Mouse (Mus musculus) CH12.LX (cell line): ENCODE measurements around the gene Pitpnm2. TPM values are rescaled to one million over a fixed set of nuclear protein-coding genes. Genes with fewer than 3 reads are reported as not detected.

ENCODE experiments used
- DNase-seq: peaks from one replicate; pipeline ENCODE4 v3.0.0-alpha.2; 2013; ENCODE audit errors: extremely low read depth
- H3K27ac ChIP-seq: 2 replicates; pipeline ENCODE4 v1.5.1; 2012; ENCODE audit warnings: low read depth, mild to moderate bottlenecking, control low read depth, moderate library complexity; ENCODE audit not compliant: insufficient read depth
- H3K27me3 ChIP-seq: replicated peaks from 2 replicates; pipeline ENCODE3; 2012; ENCODE audit warnings: inconsistent platforms
- H3K36me3 ChIP-seq, 2 experiments: replicated peaks in 1 of 2; 2 replicates each; pipeline versions ENCODE3 to v1.6.1; 2012; ENCODE audit warnings: inconsistent platforms in 1 of 2, low read length in 1 of 2, mild to moderate bottlenecking in 1 of 2, mixed read lengths in 1 of 2, moderate library complexity in 1 of 2; ENCODE audit not compliant: control insufficient read depth in 1 of 2, insufficient read depth in 1 of 2
- H3K4me1 ChIP-seq, 2 experiments: 2 replicates each; pipeline ENCODE4 v1.6.1; 2012; ENCODE audit warnings: inconsistent platforms in 1 of 2, moderate library complexity in 1 of 2; ENCODE audit not compliant: insufficient read depth in 2 of 2, control insufficient read depth in 1 of 2
- H3K4me2 ChIP-seq: 2 replicates; pipeline ENCODE4 v1.6.1; 2012; ENCODE audit warnings: low read depth, mild to moderate bottlenecking, control low read depth; ENCODE audit not compliant: poor library complexity, insufficient read depth, severe bottlenecking
- H3K4me3 ChIP-seq, 3 experiments: fragments of 150-350 bp in 1 of 3; sonication (generic) in 1 of 3; replicated peaks in 1 of 3; 2 replicates each; pipeline versions ENCODE3 to v1.5.1; 2011 to 2012; ENCODE audit warnings: low read depth in 2 of 3, low read length in 2 of 3, mild to moderate bottlenecking in 2 of 3, moderate library complexity in 2 of 3, control low read depth in 1 of 3, improper control_type of control experiment in 1 of 3, inconsistent platforms in 1 of 3, mixed read lengths in 1 of 3; ENCODE audit not compliant: poor library complexity in 1 of 3
- H3K79me2 ChIP-seq: replicated peaks from 2 replicates; pipeline ENCODE4 v1.6.1; 2012; ENCODE audit warnings: mild to moderate bottlenecking, moderate library complexity; ENCODE audit not compliant: control insufficient read depth, poor library complexity, insufficient read depth, severe bottlenecking; ENCODE audit errors: extremely low read depth
- H3K9ac ChIP-seq: 2 replicates; pipeline ENCODE4 v1.6.1; 2012; ENCODE audit warnings: low read depth, mild to moderate bottlenecking, control low read depth, moderate library complexity; ENCODE audit not compliant: insufficient read depth
- H3K9me3 ChIP-seq: replicated peaks from 2 replicates; pipeline ENCODE3; 2012; ENCODE audit warnings: low read length, inconsistent platforms, mixed read lengths
- CHD2 ChIP-seq: IDR thresholded peaks from 2 replicates; pipeline ENCODE4 v1.6.1; 2011; ENCODE audit warnings: low read length, improper control_type of control experiment
- CTCF ChIP-seq, 2 experiments: IDR thresholded peaks in 1 of 2; conservative IDR thresholded peaks in 1 of 2; 2 replicates each; pipeline ENCODE4 v1.5.1; 2011 to 2012; ENCODE audit warnings: low read depth in 2 of 2, low read length in 2 of 2, improper control_type of control experiment in 1 of 2, inconsistent platforms in 1 of 2, mild to moderate bottlenecking in 1 of 2, moderate library complexity in 1 of 2
- E2F4 ChIP-seq: IDR thresholded peaks from 2 replicates; pipeline ENCODE4 v1.6.1; 2011; ENCODE audit warnings: low read depth, low read length, improper control_type of control experiment; ENCODE audit not compliant: insufficient replicate concordance
- EP300 ChIP-seq: IDR thresholded peaks from 2 replicates; pipeline ENCODE4 v1.6.1; 2011; ENCODE audit warnings: low read length, improper control_type of control experiment
- ETS1 ChIP-seq: conservative IDR thresholded peaks from 2 replicates; pipeline ENCODE4 v1.6.1; 2012; ENCODE audit warnings: low read depth, mild to moderate bottlenecking, inconsistent platforms, low read length, improper control_type of control experiment, moderate library complexity
- JUND ChIP-seq: conservative IDR thresholded peaks from 2 replicates; pipeline ENCODE4 v1.6.1; 2011; ENCODE audit warnings: low read depth, low read length, improper control_type of control experiment
- MAFK ChIP-seq: IDR thresholded peaks from 2 replicates; pipeline ENCODE4 v1.6.1; 2011; ENCODE audit warnings: low read length, improper control_type of control experiment; ENCODE audit not compliant: insufficient replicate concordance
- MAX ChIP-seq: IDR thresholded peaks from 2 replicates; pipeline ENCODE4 v1.6.1; 2011; ENCODE audit warnings: low read length, improper control_type of control experiment
- MAZ ChIP-seq: IDR thresholded peaks from 2 replicates; pipeline ENCODE4 v1.6.1; 2012; ENCODE audit warnings: low read depth, mild to moderate bottlenecking, inconsistent platforms, low read length, improper control_type of control experiment, moderate library complexity
- MXI1 ChIP-seq: IDR thresholded peaks from 2 replicates; pipeline ENCODE4 v1.6.1; 2011; ENCODE audit warnings: mild to moderate bottlenecking, low read depth, low read length, improper control_type of control experiment
- MYC ChIP-seq: IDR thresholded peaks from 2 replicates; pipeline ENCODE4 v1.6.1; 2011; ENCODE audit warnings: low read depth, mild to moderate bottlenecking, improper control_type of control experiment, low read length
- NELFE ChIP-seq: IDR thresholded peaks from 2 replicates; pipeline ENCODE4 v1.6.1; 2011; ENCODE audit warnings: low read depth, low read length, improper control_type of control experiment
- NRF1 ChIP-seq: IDR thresholded peaks from 2 replicates; pipeline ENCODE4 v1.6.1; 2014; ENCODE audit warnings: low read depth, mild to moderate bottlenecking, inconsistent platforms, low read length, improper control_type of control experiment, moderate library complexity
- PAX5 ChIP-seq: IDR thresholded peaks from 2 replicates; pipeline ENCODE4 v1.6.1; 2012; ENCODE audit warnings: low read length, inconsistent platforms, mixed read lengths
- POLR2A ChIP-seq: IDR thresholded peaks from 2 replicates; pipeline ENCODE4 v1.6.1; 2011; ENCODE audit warnings: low read depth, mild to moderate bottlenecking, improper control_type of control experiment, low read length
- POLR2AphosphoS2 ChIP-seq: IDR thresholded peaks from 2 replicates; pipeline ENCODE4 v1.6.1; 2011; ENCODE audit warnings: low read depth, low read length, improper control_type of control experiment
- SIN3A ChIP-seq: IDR thresholded peaks from 2 replicates; pipeline ENCODE4 v1.6.1; 2012; ENCODE audit warnings: low read length, improper control_type of control experiment, inconsistent platforms
- SMC3 ChIP-seq: IDR thresholded peaks from 2 replicates; pipeline ENCODE4 v1.6.1; 2011; ENCODE audit warnings: low read depth, low read length, improper control_type of control experiment
- TBP ChIP-seq: conservative IDR thresholded peaks from 2 replicates; pipeline ENCODE4 v1.6.1; 2011; ENCODE audit warnings: low read depth, low read length, improper control_type of control experiment
- TCF12 ChIP-seq: IDR thresholded peaks from 2 replicates; pipeline ENCODE4 v1.6.1; 2014; ENCODE audit warnings: low read depth, mild to moderate bottlenecking, inconsistent platforms, low read length, improper control_type of control experiment
- UBTF ChIP-seq: IDR thresholded peaks from 2 replicates; pipeline ENCODE4 v1.6.1; 2012; ENCODE audit warnings: low read depth, mild to moderate bottlenecking, inconsistent platforms, low read length, improper control_type of control experiment, moderate library complexity
- USF2 ChIP-seq: conservative IDR thresholded peaks from 2 replicates; pipeline ENCODE4 v1.6.1; 2011; ENCODE audit warnings: low read depth, low read length, improper control_type of control experiment
- ZC3H11A ChIP-seq: IDR thresholded peaks from 2 replicates; pipeline ENCODE4 v1.6.1; 2012; ENCODE audit warnings: low read depth, mild to moderate bottlenecking, inconsistent platforms, low read length, improper control_type of control experiment
- ZMIZ1 ChIP-seq: IDR thresholded peaks from 2 replicates; pipeline ENCODE4 v1.6.1; 2012; ENCODE audit warnings: low read depth, mild to moderate bottlenecking, inconsistent platforms, low read length, improper control_type of control experiment
- ZNF384 ChIP-seq: IDR thresholded peaks from 2 replicates; pipeline ENCODE4 v1.6.1; 2012; ENCODE audit warnings: low read depth, low read length, improper control_type of control experiment, inconsistent platforms
- dilution Hi-C: fragments of 300-500 bp; cut with MboI; formaldehyde crosslinking; loops from 2 replicates; pipeline ENCODE4 v1.14.3; 2020; ENCODE audit warnings: low sequenced_read_pairs; ENCODE audit not compliant: extremely low pct_unique_long_range_greater_than_20kb, extremely low pct_ligation_motif_present
- in situ Hi-C: fragments of 300-500 bp; cut with MboI; formaldehyde crosslinking; loops from 3 replicates; pipeline ENCODE4 v1.14.3; 2019; ENCODE audit warnings: low sequenced_read_pairs, low pct_ligation_motif_present, low pct_unique_long_range_greater_than_20kb, mixed read lengths
- polyA plus RNA-seq: library from polyadenylated mRNA; unstranded; fragments of >175 nt; gene quantifications from 2 replicates; pipeline ENCODE4 v1.2.1, GENCODE M21; 2012; ENCODE audit warnings: low read depth; ENCODE audit not compliant: insufficient read length
- total RNA-seq, 2 experiments: library from RNA; depleted of rRNA; stranded (reverse); fragments of 300-350 nt in 1 of 2; fragments of >200 nt in 1 of 2; gene quantifications; 2 replicates each; pipeline ENCODE4 v1.2.3; 2012 to 2014

The Pitpnm2 gene
- total and polyA plus RNA-seq, 3 experiments, result 1.0 to 11.9 (median 5.3) TPM

- Histone ChIP-seq H3K36me3 (peaks cover 0 to 13% of the 10 kb centered on the region in 2 experiments), H3K4me1 (peaks cover 15 to 57% of the 10 kb centered on the region in 2 experiments), H3K79me2 (no peaks in the 10 kb centered on the region), H3K4me3 (no peak overlapping the region), H3K27ac (no peak overlapping the region), H3K9me3 (no peaks in the 10 kb centered on the region), H3K9ac (no peak overlapping the region), H3K27me3 (no peaks in the 10 kb centered on the region), H3K4me2 (no peak overlapping the region)
- no peak for DNase-seq
- TF ChIP-seq ZNF384 (no peak), ZMIZ1 (no peak), MAFK (no peak), SIN3A (no peak)
- dilution Hi-C loops, result no loop called here
- in situ Hi-C loops, result no loop called here
Observed at GRCm38 (mm10) chr5:124194386-124195084, 55.0 kb downstream of the Pitpnm2 start.

GRCm38 (mm10) chr5:124193286-124194112 is 56.1 kb downstream of the Pitpnm2 start:
- no peaks in the 10 kb centered on the region for H3K79me2 ChIP-seq
- H3K36me3 ChIP-seq, result peaks cover 0 to 9% of the 10 kb centered on the region in 2 experiments
- no peak for DNase-seq
- H3K27ac ChIP-seq, result no peak overlapping the region
- in situ Hi-C loops (no loop called here), dilution Hi-C loops (no loop called here)
- no peak overlapping the region for H3K9ac ChIP-seq
- H3K9me3 ChIP-seq, result no peaks in the 10 kb centered on the region
- no peak for TF ChIP-seq SIN3A
- TF ChIP-seq ZC3H11A, result no peak
- TF ChIP-seq MAX, result no peak
- no peak overlapping the region for H3K4me2 ChIP-seq
- H3K4me1 ChIP-seq, result peaks cover 15 to 58% of the 10 kb centered on the region in 2 experiments
- no peaks in the 10 kb centered on the region for H3K27me3 ChIP-seq
- H3K4me3 ChIP-seq, result no peak overlapping the region

GRCm38 (mm10) chr5:124192726-124193285 is 56.8 kb downstream of the Pitpnm2 start:
- Histone ChIP-seq H3K4me3 (no peak overlapping the region), H3K27ac (no peak overlapping the region), H3K36me3 (peaks cover 0 to 11% of the 10 kb centered on the region in 2 experiments), H3K9me3 (no peaks in the 10 kb centered on the region), H3K27me3 (no peaks in the 10 kb centered on the region), H3K4me1 (peaks cover 15 to 61% of the 10 kb centered on the region in 2 experiments), H3K9ac (no peak overlapping the region), H3K79me2 (no peaks in the 10 kb centered on the region), H3K4me2 (no peak overlapping the region)
- dilution Hi-C loops, result no loop called here
- no peak for TF ChIP-seq ETS1
- TF ChIP-seq MAZ, result no peak
- TF ChIP-seq POLR2A, result no peak
- no peak for TF ChIP-seq TBP
- no peak for TF ChIP-seq MXI1
- TF ChIP-seq JUND, result no peak
- TF ChIP-seq USF2, result no peak
- no peak for TF ChIP-seq PAX5
- no peak for TF ChIP-seq CTCF (conservative IDR thresholded peaks at IDR 0.05 in 1 of 2, IDR thresholded peaks at IDR 0.05 in 1 of 2; ENCODE audit: low read depth in 2 of 2, low read length in 2 of 2)
- no peak for TF ChIP-seq NELFE
- no peak for TF ChIP-seq CHD2
- TF ChIP-seq MYC, result no peak
- no peak for TF ChIP-seq E2F4
- no peak for TF ChIP-seq SMC3
- no peak for TF ChIP-seq NRF1
- no peak for TF ChIP-seq UBTF
- no peak for TF ChIP-seq TCF12
- TF ChIP-seq POLR2AphosphoS2, result no peak
- TF ChIP-seq ZNF384, result no peak
- TF ChIP-seq EP300, result no peak
- in situ Hi-C loops, result no loop called here
- no peak for DNase-seq
